Mouse (Mus musculus): Measurements from ENCODE around the gene Tmem229b.

DNA sequence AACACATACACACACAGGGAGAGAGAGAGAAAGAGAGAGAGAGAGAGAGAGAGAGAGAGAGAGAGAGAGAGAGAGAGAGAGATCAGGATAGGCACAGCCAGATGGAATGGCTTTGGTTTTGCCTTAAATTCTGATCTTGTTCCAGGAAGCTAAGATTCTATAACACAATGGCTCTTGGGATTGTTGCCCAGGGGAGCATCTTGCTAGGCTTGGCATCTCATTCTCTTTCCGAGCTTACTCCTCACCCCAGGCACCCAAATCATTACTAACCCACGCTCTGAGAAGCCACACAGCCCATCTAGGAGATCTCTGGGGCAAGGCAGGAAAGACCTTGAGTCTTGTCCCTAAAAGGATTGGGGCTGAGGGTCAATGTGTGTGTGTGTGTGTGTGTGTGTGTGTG lies 33.6 kb downstream of the Tmem229b start:
- TF ChIP-seq POLR2A (IDR thresholded peaks at IDR 0.05; ENCODE audit: insufficient read length, low read depth) = no peak
- TF ChIP-seq USF1 (IDR thresholded peaks at IDR 0.05; ENCODE audit: low read depth) = no peak
